In genomic region chrX:134586447-134586846, GRCm38 (mm10) we compare ENCODE assay signal across 8 mouse cellular contexts. TPM values are rescaled to one million over a fixed set of nuclear protein-coding genes. Genes with fewer than 3 reads are reported as not detected.
DNase-seq lines count a peak whose midpoint lies in the region; ATAC-seq and TF ChIP-seq lines count a peak whose summit lies in the region.

No protein-coding gene starts in this region.

- 42% methylated on average over 8 of the region's 8 CpGs for WGBS in kidney, postnatal 0 days
- WGBS in embryonic facial prominence, embryonic 11.5 days, result 34% methylated on average over 8 of the region's 8 CpGs
- WGBS in intestine, embryonic 14.5 days, result 29% methylated on average over 8 of the region's 8 CpGs
- 41% methylated on average over 8 of the region's 8 CpGs for WGBS in midbrain, postnatal 0 days

- DNase-seq in kidney, postnatal 0 days (ENCODE audit: low spot score), result no peak
- no peak for DNase-seq in kidney, adult 18-20 months
- DNase-seq in embryonic facial prominence, embryonic 11.5 days (ENCODE audit: low spot score), result no peak
- no peak for DNase-seq in intestine, embryonic 14.5 days (ENCODE audit: low spot score)
- DNase-seq in midbrain, postnatal 0 days (ENCODE audit: low spot score), result no peak
- no peak for DNase-seq in layer of hippocampus, postnatal 14 days (ENCODE audit: low spot score in 2 of 2)
- no peak for DNase-seq in frontal cortex, postnatal 25 days (ENCODE audit: low spot score in 2 of 2)

- no peaks in the 10 kb centered on the region for H3K27me3 ChIP-seq in kidney, postnatal 0 days (ENCODE audit: insufficient read depth, low read length)
- H3K27me3 ChIP-seq in embryonic facial prominence, embryonic 11.5 days (ENCODE audit: control insufficient read depth, insufficient read depth, low read length), result no peaks in the 10 kb centered on the region
- H3K27me3 ChIP-seq in intestine, embryonic 14.5 days (replicated peaks; ENCODE audit: control insufficient read depth, insufficient read depth, low read length), result no peaks in the 10 kb centered on the region
- no peaks in the 10 kb centered on the region for H3K27me3 ChIP-seq in midbrain, postnatal 0 days (ENCODE audit: insufficient read depth, low read length)

- H3K4me1 ChIP-seq in kidney, postnatal 0 days (replicated peaks; ENCODE audit: insufficient read depth, low read length), result no peaks in the 10 kb centered on the region
- H3K4me1 ChIP-seq in embryonic facial prominence, embryonic 11.5 days (ENCODE audit: control insufficient read depth, insufficient read depth, low read length), result no peaks in the 10 kb centered on the region
- H3K4me1 ChIP-seq in intestine, embryonic 14.5 days (replicated peaks; ENCODE audit: control insufficient read depth, insufficient read depth, low read length), result no peaks in the 10 kb centered on the region
- H3K4me1 ChIP-seq in midbrain, postnatal 0 days (ENCODE audit: insufficient read depth, low read length), result no peaks in the 10 kb centered on the region

- H3K27ac ChIP-seq in kidney, postnatal 0 days, result peak overlapping the region; percentile 81; the same call in 1 of the 2 replicates
- no peak overlapping the region for H3K27ac ChIP-seq in embryonic facial prominence, embryonic 11.5 days (replicated peaks; ENCODE audit: low read depth, low read length)
- no peak overlapping the region for H3K27ac ChIP-seq in intestine, embryonic 14.5 days (ENCODE audit: low read depth)
- H3K27ac ChIP-seq in midbrain, postnatal 0 days (ENCODE audit: low read depth, low read length), result no peak overlapping the region

- H3K4me3 ChIP-seq in kidney, postnatal 0 days (replicated peaks; ENCODE audit: low read depth, low read length), result peak overlapping the region; percentile 53
- H3K4me3 ChIP-seq in embryonic facial prominence, embryonic 11.5 days (ENCODE audit: low read depth, low read length), result peak overlapping the region; percentile 45
- peak overlapping the region; percentile 52 for H3K4me3 ChIP-seq in intestine, embryonic 14.5 days (ENCODE audit: low read depth, low read length)
- H3K4me3 ChIP-seq in midbrain, postnatal 0 days (ENCODE audit: low read depth, low read length), result peak overlapping the region; percentile 41

- H3K36me3 ChIP-seq in kidney, postnatal 0 days (ENCODE audit: insufficient read depth, low read length), result no peaks in the 10 kb centered on the region
- H3K36me3 ChIP-seq in embryonic facial prominence, embryonic 11.5 days (replicated peaks; ENCODE audit: control insufficient read depth, insufficient read depth, low read depth, low read length), result no peaks in the 10 kb centered on the region
- H3K36me3 ChIP-seq in intestine, embryonic 14.5 days (ENCODE audit: control insufficient read depth, insufficient read depth, low read length), result peaks cover 7% of the 10 kb centered on the region
- no peaks in the 10 kb centered on the region for H3K36me3 ChIP-seq in midbrain, postnatal 0 days (ENCODE audit: insufficient read depth, low read length)

- H3K4me2 ChIP-seq in kidney, postnatal 0 days (ENCODE audit: low read length), result peak overlapping the region; percentile 55
- peak overlapping the region; percentile 55 for H3K4me2 ChIP-seq in embryonic facial prominence, embryonic 11.5 days (ENCODE audit: low read depth, low read length)
- peak overlapping the region; percentile 66 for H3K4me2 ChIP-seq in intestine, embryonic 14.5 days (ENCODE audit: low read length)
- H3K4me2 ChIP-seq in midbrain, postnatal 0 days (ENCODE audit: low read depth, low read length, poor library complexity, severe bottlenecking), result peak overlapping the region; percentile 50

- ATAC-seq in kidney, postnatal 0 days (replicated peaks; ENCODE audit: low FRiP score, low read depth), result no peak
- no peak for ATAC-seq in embryonic facial prominence, embryonic 11.5 days (replicated peaks; ENCODE audit: insufficient number of reproducible peaks, low FRiP score, low TSS enrichment, low read depth)
- no peak for ATAC-seq in intestine, embryonic 14.5 days (replicated peaks; ENCODE audit: low FRiP score, low TSS enrichment, low read depth)
- no peak for ATAC-seq in midbrain, postnatal 0 days (ENCODE audit: low FRiP score)
- no peak for ATAC-seq in cerebellum, adult (ENCODE audit: insufficient number of reproducible peaks, low FRiP score, low TSS enrichment)

- H3K9ac ChIP-seq in kidney, postnatal 0 days (ENCODE audit: low read depth, low read length), result peak overlapping the region; percentile 65
- H3K9ac ChIP-seq in embryonic facial prominence, embryonic 11.5 days (replicated peaks; ENCODE audit: low read length), result peak overlapping the region; percentile 67
- peak overlapping the region; percentile 74 for H3K9ac ChIP-seq in intestine, embryonic 14.5 days (ENCODE audit: low read length)
- H3K9ac ChIP-seq in midbrain, postnatal 0 days (replicated peaks; ENCODE audit: low read length, poor library complexity, severe bottlenecking), result peak overlapping the region; percentile 40

- TF ChIP-seq CTCF in kidney, postnatal 0 days (IDR thresholded peaks at IDR 0.05; ENCODE audit: low read depth), result no peak
- no peak for TF ChIP-seq CTCF in midbrain, postnatal 0 days (IDR thresholded peaks at IDR 0.05)

- H3K9me3 ChIP-seq in kidney, postnatal 0 days (replicated peaks; ENCODE audit: low read length), result no peaks in the 10 kb centered on the region
- H3K9me3 ChIP-seq in embryonic facial prominence, embryonic 11.5 days (replicated peaks; ENCODE audit: control insufficient read depth, low read length), result no peaks in the 10 kb centered on the region
- no peaks in the 10 kb centered on the region for H3K9me3 ChIP-seq in intestine, embryonic 14.5 days (ENCODE audit: control insufficient read depth, low read length)
- H3K9me3 ChIP-seq in midbrain, postnatal 0 days (ENCODE audit: low read length), result no peaks in the 10 kb centered on the region

RNA-seq across cellular contexts. Expression of gene Rpl36a, which starts 1.0 kb away (rescaled TPM):
- 527 and 613 TPM in 2 replicates for polyA plus RNA-seq in kidney, postnatal 0 days (2015; fragmentation: Nextera tagmentation; extraction: Ambion mirVana)
- polyA plus RNA-seq in embryonic facial prominence, embryonic 11.5 days (2014; fragmentation: Nextera tagmentation; extraction: Ambion mirVana), result 355 and 372 TPM in 2 replicates
- 523 and 609 TPM in 2 replicates for polyA plus RNA-seq in intestine, embryonic 14.5 days (2014; fragmentation: Nextera tagmentation; extraction: Ambion mirVana)
- 299 and 311 TPM in 2 replicates for total RNA-seq in midbrain, postnatal 0 days (2014; rRNA removed)
- polyA plus RNA-seq in midbrain, postnatal 0 days (2015; fragmentation: Nextera tagmentation; extraction: Ambion mirVana), result 156 and 169 TPM in 2 replicates
- total RNA-seq in layer of hippocampus, postnatal 14 days (2021), result 100 to 1,000 TPM; 134 to 163 TPM

RNA-seq across cellular contexts. Expression of gene Btk, which starts 3.1 kb away (rescaled TPM):
- polyA plus RNA-seq in kidney, postnatal 0 days (2015; fragmentation: Nextera tagmentation; extraction: Ambion mirVana), result 0.47 and 0.79 TPM in 2 replicates
- polyA plus RNA-seq in embryonic facial prominence, embryonic 11.5 days (2014; fragmentation: Nextera tagmentation; extraction: Ambion mirVana), result 0.81 and 1.4 TPM in 2 replicates
- polyA plus RNA-seq in intestine, embryonic 14.5 days (2014; fragmentation: Nextera tagmentation; extraction: Ambion mirVana), result 0.76 and 0.77 TPM in 2 replicates
- total RNA-seq in midbrain, postnatal 0 days (2014; rRNA removed), result 0.27 and 0.52 TPM in 2 replicates
- 0.48 and 0.56 TPM in 2 replicates for polyA plus RNA-seq in midbrain, postnatal 0 days (2015; fragmentation: Nextera tagmentation; extraction: Ambion mirVana)
- 1 to 10 TPM in 1 of 2 experiments, under 1 TPM in 1; 0.90 to 1.6 TPM for total RNA-seq in layer of hippocampus, postnatal 14 days (2021)

RNA-seq across cellular contexts. Expression of gene Gla, which starts 14.5 kb away (rescaled TPM):
- polyA plus RNA-seq in kidney, postnatal 0 days (2015; fragmentation: Nextera tagmentation; extraction: Ambion mirVana), result 4.8 and 5.2 TPM in 2 replicates
- polyA plus RNA-seq in embryonic facial prominence, embryonic 11.5 days (2014; fragmentation: Nextera tagmentation; extraction: Ambion mirVana), result 3.5 and 5.1 TPM in 2 replicates
- polyA plus RNA-seq in intestine, embryonic 14.5 days (2014; fragmentation: Nextera tagmentation; extraction: Ambion mirVana), result 7.1 and 7.4 TPM in 2 replicates
- total RNA-seq in midbrain, postnatal 0 days (2014; rRNA removed), result 5.0 and 7.6 TPM in 2 replicates
- 4.6 and 5.1 TPM in 2 replicates for polyA plus RNA-seq in midbrain, postnatal 0 days (2015; fragmentation: Nextera tagmentation; extraction: Ambion mirVana)
- 1 to 10 TPM; 8.1 to 8.5 TPM for total RNA-seq in layer of hippocampus, postnatal 14 days (2021)

RNA-seq across cellular contexts. Expression of gene Hnrnph2, which starts 14.5 kb away (rescaled TPM):
- 125 and 131 TPM in 2 replicates for polyA plus RNA-seq in kidney, postnatal 0 days (2015; fragmentation: Nextera tagmentation; extraction: Ambion mirVana)
- 163 and 167 TPM in 2 replicates for polyA plus RNA-seq in embryonic facial prominence, embryonic 11.5 days (2014; fragmentation: Nextera tagmentation; extraction: Ambion mirVana)
- polyA plus RNA-seq in intestine, embryonic 14.5 days (2014; fragmentation: Nextera tagmentation; extraction: Ambion mirVana), result 84.7 and 93.2 TPM in 2 replicates
- total RNA-seq in midbrain, postnatal 0 days (2014; rRNA removed), result 42.4 and 48.6 TPM in 2 replicates
- polyA plus RNA-seq in midbrain, postnatal 0 days (2015; fragmentation: Nextera tagmentation; extraction: Ambion mirVana), result 109 and 116 TPM in 2 replicates
- total RNA-seq in layer of hippocampus, postnatal 14 days (2021), result 100 to 1,000 TPM; 140 to 142 TPM

RNA-seq across cellular contexts. Expression of gene Timm8a1, which starts 44.8 kb away (rescaled TPM):
- polyA plus RNA-seq in kidney, postnatal 0 days (2015; fragmentation: Nextera tagmentation; extraction: Ambion mirVana), result 99.1 and 106 TPM in 2 replicates
- polyA plus RNA-seq in embryonic facial prominence, embryonic 11.5 days (2014; fragmentation: Nextera tagmentation; extraction: Ambion mirVana), result 91.8 and 92.4 TPM in 2 replicates
- polyA plus RNA-seq in intestine, embryonic 14.5 days (2014; fragmentation: Nextera tagmentation; extraction: Ambion mirVana), result 115 and 122 TPM in 2 replicates
- 5.3 and 11.7 TPM in 2 replicates for total RNA-seq in midbrain, postnatal 0 days (2014; rRNA removed)
- 35.2 and 37.4 TPM in 2 replicates for polyA plus RNA-seq in midbrain, postnatal 0 days (2015; fragmentation: Nextera tagmentation; extraction: Ambion mirVana)
- total RNA-seq in layer of hippocampus, postnatal 14 days (2021), result 10 to 100 TPM; 26.7 to 28.3 TPM
